Mouse (Mus musculus): ENCODE results near the gene Rnf151.
A peak's percentile ranks its signal among the peaks of the same experiment; 100 is the strongest.
"Not testable (repeated sequence)": the region's sequence is repeated elsewhere in the genome, so short reads cannot be mapped to it uniquely, and the experiment has no call there.

The Rnf151 gene

GRCm38 (mm10) chr17:24732233-24732935, 14.5 kb upstream of the Rnf151 start:
- no peak for DNase-seq (ENCODE audit: low spot score in 2 of 2)

GRCm38 (mm10) chr17:24730787-24731186, 12.9 kb upstream of the Rnf151 start:
- DNase-seq (ENCODE audit: low spot score in 2 of 2) = no peak

GRCm38 (mm10) chr17:24729067-24729466, 11.2 kb upstream of the Rnf151 start:
- no peak for DNase-seq (ENCODE audit: low spot score in 2 of 2)

GRCm38 (mm10) chr17:24728184-24728583, 10.3 kb upstream of the Rnf151 start:
- DNase-seq (ENCODE audit: low spot score in 2 of 2) = no peak

GRCm38 (mm10) chr17:24727618-24728017, 9.8 kb upstream of the Rnf151 start, which contains the start of gene Rpl3l:
Gene Rpl3l, plus strand, starts transcription at chr17:24727820.
- DNase-seq (ENCODE audit: low spot score in 2 of 2) = no peak

- no peak for DNase-seq (ENCODE audit: low spot score in 2 of 2)
Observed at GRCm38 (mm10) chr17:24725637-24726390, 8.0 kb upstream of the Rnf151 start.

- peak; percentile 98 for DNase-seq (ENCODE audit: low spot score in 2 of 2)
Observed at GRCm38 (mm10) chr17:24724184-24724583, 6.3 kb upstream of the Rnf151 start, which contains the start of gene Ndufb10. Gene Ndufb10, minus strand, starts transcription at chr17:24724478.

GRCm38 (mm10) chr17:24723881-24724180, 6.0 kb upstream of the Rnf151 start:
- DNase-seq (ENCODE audit: low spot score in 2 of 2) = no peak

GRCm38 (mm10) chr17:24723122-24723880, 5.4 kb upstream of the Rnf151 start:
- DNase-seq (ENCODE audit: low spot score in 2 of 2) = no peak

- no peak for DNase-seq (ENCODE audit: low spot score in 2 of 2)
Observed at GRCm38 (mm10) chr17:24722220-24722924, 4.5 kb upstream of the Rnf151 start.

- not testable (repeated sequence) for DNase-seq (ENCODE audit: low spot score in 2 of 2)
Observed at GRCm38 (mm10) chr17:24721383-24721955, 3.6 kb upstream of the Rnf151 start.

- peak in 1 of 2 experiments; percentile 13 for DNase-seq (ENCODE audit: low spot score in 2 of 2)
Observed at GRCm38 (mm10) chr17:24720616-24721015, 2.8 kb upstream of the Rnf151 start.

GRCm38 (mm10) chr17:24719494-24720222, 1.8 kb upstream of the Rnf151 start:
- DNase-seq (ENCODE audit: low spot score in 2 of 2) = peak; percentile 99

- not testable (repeated sequence) for DNase-seq (ENCODE audit: low spot score in 2 of 2)
Observed at GRCm38 (mm10) chr17:24718938-24719337, 1.1 kb upstream of the Rnf151 start.

GRCm38 (mm10) chr17:24716166-24716682, 1.6 kb downstream of the Rnf151 start:
- no peak for DNase-seq (ENCODE audit: low spot score in 2 of 2)

GRCm38 (mm10) chr17:24715556-24715955, 2.3 kb downstream of the Rnf151 start:
- no peak for DNase-seq (ENCODE audit: low spot score in 2 of 2)

GRCm38 (mm10) chr17:24708646-24709045, 9.2 kb downstream of the Rnf151 start:
- no peak for DNase-seq (ENCODE audit: low spot score in 2 of 2)

- DNase-seq (ENCODE audit: low spot score in 2 of 2) = peak in 1 of 2 experiments; percentile 25
Observed at GRCm38 (mm10) chr17:24707801-24708425, 9.9 kb downstream of the Rnf151 start.

GRCm38 (mm10) chr17:24706982-24707800, 10.7 kb downstream of the Rnf151 start, which contains the start of gene Tbl3:
Gene Tbl3, minus strand, starts transcription at chr17:24707660.
- peak; percentile 97 to 98 for DNase-seq (ENCODE audit: low spot score in 2 of 2)

Data from right cerebral cortex, adult 2 months (tissue).